Mouse (Mus musculus) forebrain, embryonic 15.5 days (tissue): Measurements from ENCODE around the gene Alox12. TPM values are rescaled to one million over a fixed set of nuclear protein-coding genes. Genes with fewer than 3 reads are reported as not detected.

ENCODE experiments used
- ATAC-seq: fragments of 200-750 bp; cut with Nextera tagmentation; replicated peaks from 2 replicates; pipeline ENCODE4 v1.8.0; 2017; ENCODE audit warnings: mild to moderate bottlenecking, moderate TSS enrichment, moderate library complexity
- H3K27ac ChIP-seq: fragments of 300-500 bp; sonication (generic); replicated peaks from 2 replicates; pipeline ENCODE4 v1.5.1; 2015; ENCODE audit warnings: mild to moderate bottlenecking, inconsistent platforms
- H3K27me3 ChIP-seq: fragments of 300-500 bp; sonication (generic); 2 replicates; pipeline ENCODE4 v1.6.1; 2015; ENCODE audit warnings: inconsistent platforms
- H3K36me3 ChIP-seq: fragments of 300-500 bp; sonication (generic); 2 replicates; pipeline ENCODE4 v1.6.1; 2015; ENCODE audit warnings: mild to moderate bottlenecking, inconsistent platforms
- H3K4me1 ChIP-seq: fragments of 300-500 bp; sonication (generic); 2 replicates; pipeline ENCODE4 v1.6.1; 2015; ENCODE audit warnings: inconsistent platforms
- H3K4me2 ChIP-seq: fragments of 300-500 bp; sonication (generic); replicated peaks from 2 replicates; pipeline ENCODE4 v1.6.1; 2015; ENCODE audit warnings: mild to moderate bottlenecking, inconsistent platforms
- H3K4me3 ChIP-seq: fragments of 300-500 bp; sonication (generic); 2 replicates; pipeline ENCODE4 v1.5.1; 2015; ENCODE audit warnings: mild to moderate bottlenecking, inconsistent platforms
- H3K9ac ChIP-seq: fragments of 300-500 bp; sonication (generic); replicated peaks from 2 replicates; pipeline ENCODE4 v1.6.1; 2015; ENCODE audit warnings: mild to moderate bottlenecking, inconsistent platforms
- H3K9me3 ChIP-seq: fragments of 300-500 bp; sonication (generic); 2 replicates; pipeline ENCODE4 v1.6.1; 2016; ENCODE audit warnings: inconsistent platforms
- WGBS: fragments of 180-500 bp; shearing (Covaris S2); methylation state at CpG from one replicate; pipeline ENCODE4 v1.1.7; 2015; ENCODE audit warnings: mixed read lengths; 5-methylcytosine and 5-hydroxymethylcytosine counted together
- polyA plus RNA-seq: library from polyadenylated mRNA; unstranded; fragments of >200 nt; fragmentation: Nextera tagmentation; extraction: Ambion mirVana; gene quantifications from 2 replicates; pipeline ENCODE4 v1.2.1, GENCODE M21; 2015

Alox12 gene
- polyA plus RNA-seq: 0.66 and 0.79 TPM in 2 replicates

DNA sequence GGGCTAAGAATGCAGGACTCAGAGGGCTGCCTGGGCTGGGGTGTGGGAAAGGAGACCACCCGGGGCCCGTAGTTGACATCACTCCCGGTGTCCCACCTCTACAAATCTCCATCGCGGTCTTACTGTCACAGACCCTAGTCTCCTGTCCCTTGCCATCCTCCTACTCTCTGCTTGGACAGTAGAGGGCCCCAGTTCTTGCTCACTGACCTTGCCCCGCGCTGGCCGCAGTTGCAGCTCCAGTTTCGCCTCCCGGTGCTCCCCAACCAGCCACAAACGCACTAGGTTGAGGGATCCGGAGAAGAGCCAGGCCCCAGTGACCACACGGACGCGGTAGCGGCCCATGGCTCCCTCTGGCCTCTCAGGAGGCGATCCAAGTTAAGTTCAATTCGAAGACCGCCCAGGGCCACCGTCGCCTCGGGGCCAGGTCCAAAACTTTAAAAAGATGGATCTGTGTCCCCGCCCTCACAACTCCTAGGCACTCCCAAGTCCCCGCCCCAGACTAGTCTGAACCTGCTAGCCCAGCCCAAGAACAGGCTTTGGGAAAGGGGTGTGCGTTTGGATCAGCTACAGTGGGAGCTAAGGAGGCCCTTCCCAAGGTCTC lies at the start of gene Alox12:
Alox12 (minus strand) TSS at position 423 of the 601 bp plus-strand sequence.
- Histone ChIP-seq H3K4me3 (peak within 1 kb of the TSS; percentile 3; the same call in 1 of the 2 replicates), H3K27me3 (peaks cover 41% of the 10 kb centered on the region), H3K36me3 (no peaks in the 10 kb centered on the region), H3K9me3 (no peaks in the 10 kb centered on the region), H3K4me1 (no peaks in the 10 kb centered on the region), H3K4me2 (peak within 1 kb of the TSS; percentile 14; the same call in 1 of the 2 replicates), H3K9ac (no peak within 1 kb of the TSS), H3K27ac (no peak within 1 kb of the TSS)
- ATAC-seq: no peak
- 1% methylated on average over 25 of the region's 25 CpGs for WGBS

DNA sequence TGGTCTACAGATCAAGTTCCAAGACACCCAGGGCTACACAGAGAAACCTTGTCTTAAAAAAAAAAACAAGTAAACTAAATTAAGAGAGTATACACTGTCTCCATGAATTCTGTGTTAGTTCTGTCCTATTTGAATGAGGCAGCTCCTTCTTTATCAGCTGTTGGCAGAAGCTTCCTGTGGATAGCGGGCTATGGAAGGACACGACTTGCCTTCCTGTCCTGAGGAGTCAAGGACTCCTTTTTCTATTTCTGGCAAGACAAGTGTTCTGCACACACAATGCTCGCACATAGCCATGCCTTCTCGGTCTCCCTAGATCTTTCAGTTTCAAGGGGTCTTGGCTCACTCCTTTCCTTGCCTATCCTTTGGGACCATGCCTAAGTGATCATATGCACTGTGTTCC lies 47.1 kb upstream of the Alox12 start:
- no peaks in the 10 kb centered on the region for H3K9me3 ChIP-seq
- H3K4me3 ChIP-seq: no peak overlapping the region
- no peaks in the 10 kb centered on the region for H3K4me1 ChIP-seq
- no peak for ATAC-seq
- H3K9ac ChIP-seq: no peak overlapping the region
- no peak overlapping the region for H3K27ac ChIP-seq
- no peaks in the 10 kb centered on the region for H3K36me3 ChIP-seq
- H3K27me3 ChIP-seq: no peaks in the 10 kb centered on the region
- WGBS: 85% methylated on average over 4 of the region's 4 CpGs
- H3K4me2 ChIP-seq: no peak overlapping the region

DNA sequence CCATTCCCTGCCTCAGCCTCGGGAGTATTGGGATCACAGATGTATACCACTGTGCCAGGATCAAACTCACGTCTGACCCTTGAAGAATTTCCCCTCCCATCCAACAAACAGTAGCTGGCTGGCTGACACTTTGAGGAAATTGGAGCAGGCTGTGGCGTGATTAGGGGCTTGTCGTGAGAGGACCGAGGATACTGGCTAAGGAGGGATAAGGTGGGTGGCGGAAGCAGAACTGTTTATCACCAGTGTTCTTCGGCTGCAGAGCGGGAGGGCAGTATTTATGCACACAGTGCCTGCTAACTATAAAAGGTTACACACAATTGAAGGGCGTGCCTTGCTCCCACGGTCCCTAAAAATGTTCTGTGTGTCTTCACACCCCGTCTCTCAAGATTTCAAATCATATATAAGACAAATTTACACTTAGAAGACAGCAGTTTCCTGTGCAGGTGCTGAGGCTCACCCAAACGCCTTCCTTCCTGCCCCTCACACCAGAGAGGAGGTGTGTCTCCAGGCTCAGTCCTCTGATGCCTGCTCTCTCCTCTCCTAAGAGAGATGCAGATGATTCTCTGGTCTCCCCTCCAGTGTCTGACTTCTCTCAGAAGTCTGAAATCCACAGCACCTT lies 42.8 kb upstream of the Alox12 start:
- H3K4me3 ChIP-seq: no peak overlapping the region

GRCm38 (mm10) chr11:70297405-70297804 lies 42.3 kb upstream of the Alox12 start:
- no peaks in the 10 kb centered on the region for H3K27me3 ChIP-seq
- ATAC-seq: no peak
- H3K9ac ChIP-seq: no peak overlapping the region
- no peaks in the 10 kb centered on the region for H3K9me3 ChIP-seq
- H3K4me3 ChIP-seq: no peak overlapping the region
- 64% methylated on average over 4 of the region's 4 CpGs for WGBS
- H3K4me1 ChIP-seq: no peaks in the 10 kb centered on the region
- no peak overlapping the region for H3K4me2 ChIP-seq
- no peak overlapping the region; the same call in 1 of the 2 replicates for H3K27ac ChIP-seq
- H3K36me3 ChIP-seq: no peaks in the 10 kb centered on the region

More for the DNA sequence above, 42.8 kb upstream of the Alox12 start:
- H3K9me3 ChIP-seq: no peaks in the 10 kb centered on the region
- H3K4me1 ChIP-seq: no peaks in the 10 kb centered on the region
- H3K9ac ChIP-seq: no peak overlapping the region
- H3K4me2 ChIP-seq: no peak overlapping the region
- WGBS: 72% methylated on average over 12 of the region's 12 CpGs
- H3K27me3 ChIP-seq: no peaks in the 10 kb centered on the region
- H3K27ac ChIP-seq: no peak overlapping the region; the same call in 1 of the 2 replicates
- ATAC-seq: no peak
- H3K36me3 ChIP-seq: no peaks in the 10 kb centered on the region

- Histone ChIP-seq H3K9me3 (no peaks in the 10 kb centered on the region), H3K4me3 (no peak overlapping the region), H3K27me3 (no peaks in the 10 kb centered on the region), H3K4me2 (no peak overlapping the region), H3K4me1 (no peaks in the 10 kb centered on the region), H3K27ac (no peak overlapping the region), H3K9ac (no peak overlapping the region), H3K36me3 (no peaks in the 10 kb centered on the region)
- ATAC-seq: no peak
- WGBS: 77% methylated on average over 6 of the region's 6 CpGs
Measured at GRCm38 (mm10) chr11:70293881-70294280, 38.7 kb upstream of the Alox12 start.

DNA sequence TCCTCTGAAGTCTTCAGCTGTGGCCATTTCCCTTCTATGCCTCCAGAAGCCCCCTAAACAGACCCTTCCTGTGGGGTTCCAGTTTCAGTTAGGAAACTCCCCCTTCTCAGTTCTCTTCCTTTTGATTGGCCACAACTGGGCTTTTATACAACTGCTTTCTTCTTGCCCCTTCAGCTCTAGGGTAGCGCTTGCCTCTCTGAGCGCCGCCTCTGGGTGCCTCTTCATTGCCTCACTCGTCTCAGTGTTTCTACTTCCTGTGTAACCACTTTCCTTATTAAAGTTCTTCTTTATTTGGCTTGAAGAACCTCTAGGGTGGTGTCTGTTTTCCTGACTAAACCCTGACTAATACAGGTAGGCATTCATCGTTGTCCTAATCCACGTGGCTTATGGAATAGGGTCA lies 36.1 kb upstream of the Alox12 start:
- H3K9ac ChIP-seq: no peak overlapping the region
- no peak overlapping the region for H3K27ac ChIP-seq
- H3K27me3 ChIP-seq: no peaks in the 10 kb centered on the region
- H3K4me1 ChIP-seq: no peaks in the 10 kb centered on the region
- no peaks in the 10 kb centered on the region for H3K9me3 ChIP-seq
- H3K4me2 ChIP-seq: no peak overlapping the region
- no peak overlapping the region for H3K4me3 ChIP-seq
- WGBS: 85% methylated on average over 6 of the region's 6 CpGs
- no peak for ATAC-seq
- H3K36me3 ChIP-seq: no peaks in the 10 kb centered on the region

- Histone ChIP-seq H3K4me3 (no peak overlapping the region), H3K9me3 (no peaks in the 10 kb centered on the region), H3K9ac (no peak overlapping the region), H3K36me3 (no peaks in the 10 kb centered on the region), H3K4me1 (no peaks in the 10 kb centered on the region), H3K4me2 (no peak overlapping the region), H3K27ac (no peak overlapping the region), H3K27me3 (no peaks in the 10 kb centered on the region)
- 35% methylated on average over 6 of the region's 6 CpGs for WGBS
- no peak for ATAC-seq
Measured at GRCm38 (mm10) chr11:70289236-70289635, 34.1 kb upstream of the Alox12 start.

- H3K27ac ChIP-seq: no peak overlapping the region
- WGBS: 88% methylated on average over 10 of the region's 10 CpGs
- H3K9ac ChIP-seq: no peak overlapping the region
- H3K4me2 ChIP-seq: no peak overlapping the region
- no peaks in the 10 kb centered on the region for H3K27me3 ChIP-seq
- no peaks in the 10 kb centered on the region for H3K4me1 ChIP-seq
- no peak overlapping the region for H3K4me3 ChIP-seq
- ATAC-seq: no peak
- H3K36me3 ChIP-seq: no peaks in the 10 kb centered on the region
- no peaks in the 10 kb centered on the region for H3K9me3 ChIP-seq
Measured at GRCm38 (mm10) chr11:70288102-70288501, 32.9 kb upstream of the Alox12 start.

DNA sequence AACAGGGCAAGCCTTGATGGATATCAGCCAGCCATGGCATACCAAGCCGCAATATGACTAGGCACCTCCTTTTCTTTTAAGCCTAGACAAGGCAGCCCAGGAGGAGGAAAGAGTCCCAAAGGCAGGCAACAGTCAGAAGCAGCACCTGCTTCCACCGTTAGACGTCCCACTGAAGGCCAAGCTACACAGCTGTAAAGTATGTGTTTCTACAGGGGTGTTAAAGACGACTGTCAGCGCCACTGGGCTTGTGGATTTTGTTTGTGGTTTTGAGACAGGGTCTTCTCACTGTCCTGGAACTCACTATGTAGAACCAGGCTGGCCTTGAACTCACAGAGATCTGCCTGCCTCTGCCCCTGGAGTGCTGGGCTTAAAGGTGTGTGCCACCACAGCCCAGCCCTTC lies 30.5 kb upstream of the Alox12 start:
- H3K4me3 ChIP-seq: no peak overlapping the region
- no peaks in the 10 kb centered on the region for H3K36me3 ChIP-seq
- WGBS: 83% methylated on average over 5 of the region's 5 CpGs
- no peaks in the 10 kb centered on the region for H3K27me3 ChIP-seq
- no peak for ATAC-seq
- no peak overlapping the region for H3K27ac ChIP-seq
- H3K4me1 ChIP-seq: no peaks in the 10 kb centered on the region
- H3K4me2 ChIP-seq: no peak overlapping the region
- H3K9me3 ChIP-seq: no peaks in the 10 kb centered on the region
- H3K9ac ChIP-seq: no peak overlapping the region

DNA sequence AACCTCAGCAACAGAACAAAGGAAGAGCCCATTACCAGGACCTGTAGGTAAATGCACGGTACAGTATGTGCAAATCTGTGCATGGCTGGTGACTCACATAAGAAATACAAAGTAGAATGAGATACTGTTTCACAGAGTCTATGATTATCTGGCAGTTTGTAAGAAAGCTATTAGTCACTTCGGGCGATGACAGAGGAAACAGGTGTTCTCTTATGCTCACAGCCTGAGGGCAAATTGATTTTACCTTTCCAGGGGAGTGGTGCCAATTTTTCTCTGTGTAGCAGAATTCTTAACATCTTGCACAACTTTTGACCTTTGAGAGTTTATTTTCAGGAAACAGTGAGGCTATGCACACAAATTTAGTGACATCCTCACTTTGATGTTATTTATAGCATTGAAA lies 29.6 kb upstream of the Alox12 start:
- H3K9me3 ChIP-seq: no peaks in the 10 kb centered on the region
- ATAC-seq: no peak
- no peak overlapping the region for H3K4me3 ChIP-seq
- H3K9ac ChIP-seq: no peak overlapping the region
- H3K27me3 ChIP-seq: no peaks in the 10 kb centered on the region
- H3K27ac ChIP-seq: no peak overlapping the region
- no peaks in the 10 kb centered on the region for H3K36me3 ChIP-seq
- 89% methylated on average over 3 of the region's 3 CpGs for WGBS
- H3K4me1 ChIP-seq: no peaks in the 10 kb centered on the region
- no peak overlapping the region for H3K4me2 ChIP-seq

DNA sequence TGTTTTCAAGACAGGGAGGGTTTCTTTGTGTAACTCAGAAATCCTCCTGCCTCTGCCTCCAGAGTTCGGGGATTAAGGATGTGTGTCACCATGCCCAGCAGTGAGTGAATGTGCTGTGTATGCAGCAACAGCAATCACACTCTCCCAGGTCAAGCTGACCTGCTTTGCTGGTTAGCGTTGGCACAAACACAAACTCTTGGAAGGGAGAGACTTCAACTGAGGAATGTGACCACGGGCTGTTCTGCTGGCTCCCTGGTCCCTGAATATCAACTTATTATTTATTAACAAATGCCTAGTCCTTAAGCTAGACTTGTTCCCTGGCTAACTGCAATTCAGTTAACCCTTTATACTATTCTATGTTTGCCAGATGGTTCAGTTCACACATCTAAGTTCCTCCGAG lies 28.5 kb upstream of the Alox12 start:
- no peaks in the 10 kb centered on the region for H3K36me3 ChIP-seq
- WGBS: 82% methylated on average over 4 of the region's 4 CpGs
- no peak for ATAC-seq

GRCm38 (mm10) chr11:70280441-70280840 lies 25.3 kb upstream of the Alox12 start:
- H3K4me2 ChIP-seq: no peak overlapping the region
- no peaks in the 10 kb centered on the region for H3K4me1 ChIP-seq
- ATAC-seq: no peak
- no peaks in the 10 kb centered on the region for H3K36me3 ChIP-seq
- H3K27me3 ChIP-seq: no peaks in the 10 kb centered on the region
- H3K4me3 ChIP-seq: no peak overlapping the region
- H3K9me3 ChIP-seq: no peaks in the 10 kb centered on the region
- no peak overlapping the region for H3K9ac ChIP-seq
- no peak overlapping the region for H3K27ac ChIP-seq
- WGBS: 67% methylated on average over 3 of the region's 3 CpGs

More for the DNA sequence above, 28.5 kb upstream of the Alox12 start:
- Histone ChIP-seq H3K9me3 (no peaks in the 10 kb centered on the region), H3K4me1 (no peaks in the 10 kb centered on the region), H3K27me3 (no peaks in the 10 kb centered on the region), H3K9ac (no peak overlapping the region), H3K4me2 (no peak overlapping the region), H3K27ac (no peak overlapping the region), H3K4me3 (no peak overlapping the region)

DNA sequence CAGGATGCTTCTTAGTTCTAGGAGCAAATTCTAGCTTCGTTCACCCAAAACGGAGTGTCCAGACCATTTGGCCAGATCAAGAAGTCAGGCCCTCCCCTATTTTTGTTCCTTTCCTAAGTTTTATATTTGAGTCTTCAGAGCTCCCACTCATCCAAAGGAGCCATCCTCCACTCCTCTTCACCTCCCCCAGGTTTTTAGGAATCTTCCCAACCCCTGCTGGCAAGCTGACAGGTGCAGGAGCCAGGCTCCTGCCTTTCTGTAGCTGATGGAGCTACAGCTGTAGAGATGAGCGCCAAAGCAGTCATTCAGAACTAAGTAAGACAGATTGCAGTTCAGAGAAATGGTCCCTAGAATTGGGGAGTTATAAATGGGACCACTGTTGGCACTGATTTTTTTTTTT lies 23.8 kb upstream of the Alox12 start:
- Histone ChIP-seq H3K4me3 (no peak overlapping the region), H3K27ac (no peak overlapping the region), H3K4me1 (no peaks in the 10 kb centered on the region), H3K36me3 (no peaks in the 10 kb centered on the region), H3K4me2 (no peak overlapping the region), H3K27me3 (no peaks in the 10 kb centered on the region), H3K9me3 (no peaks in the 10 kb centered on the region), H3K9ac (no peak overlapping the region)
- no peak for ATAC-seq
- 86% methylated on average over 3 of the region's 3 CpGs for WGBS
